Comparison of ENCODE assay signal across 8 mouse cellular contexts in the genomic region with DNA sequence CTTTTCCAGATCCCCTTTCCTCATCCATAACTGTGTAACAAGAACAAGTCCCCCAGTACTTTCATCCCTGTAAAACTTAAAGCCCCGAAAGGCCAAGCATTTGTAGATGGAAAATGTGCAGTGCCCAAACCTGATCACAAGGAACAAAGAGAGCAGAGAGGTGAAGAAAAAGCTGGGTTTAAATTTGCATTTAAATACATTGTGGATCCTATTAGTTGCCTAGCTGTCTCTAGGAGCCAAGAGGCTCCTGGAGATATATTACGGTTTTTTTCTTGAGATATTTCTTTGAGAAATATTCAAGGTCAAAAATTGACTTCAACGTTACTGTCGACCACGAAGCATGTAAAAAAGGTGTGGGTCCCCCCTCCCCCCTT. TPM values are rescaled to one million over a fixed set of nuclear protein-coding genes. Genes with fewer than 3 reads are reported as not detected.
DNase-seq lines count a peak whose midpoint lies in the region; ATAC-seq lines count a peak whose summit lies in the region.
"Had no signal": no experiment of that assay in that cellular context is flagged by ENCODE, and none has a peak within 500 bp of the region (broad histone marks: within the 10 kb centered on the region; RNA-seq: fewer than 3 reads in every experiment).

No protein-coding gene starts in this region.

- no peak overlapping the region for H3K27ac ChIP-seq in lung, embryonic 15.5 days
- peak overlapping the region; percentile 90 for H3K27ac ChIP-seq in forebrain, embryonic 13.5 days
- peak overlapping the region; percentile 78 for H3K27ac ChIP-seq in limb, embryonic 13.5 days
- no peak overlapping the region for H3K27ac ChIP-seq in stomach, embryonic 14.5 days (ENCODE audit: low read length)

- ATAC-seq in lung, embryonic 15.5 days (ENCODE audit: borderline replicate concordance, extremely low read depth, low FRiP score, low TSS enrichment), result no peak
- no peak for ATAC-seq in forebrain, embryonic 13.5 days
- no peak for ATAC-seq in limb, embryonic 13.5 days (ENCODE audit: low FRiP score, low read depth)
- ATAC-seq in stomach, embryonic 14.5 days (ENCODE audit: insufficient number of reproducible peaks, insufficient read depth, low FRiP score, low read depth), result no peak

- WGBS in lung, embryonic 15.5 days, result 45% methylated on average over 5 of the region's 5 CpGs
- WGBS in forebrain, embryonic 13.5 days, result 15% methylated on average over 5 of the region's 5 CpGs
- WGBS in limb, embryonic 13.5 days, result 27% methylated on average over 5 of the region's 5 CpGs
- 42% methylated on average over 5 of the region's 5 CpGs for WGBS in stomach, embryonic 14.5 days

- H3K4me3 ChIP-seq in lung, embryonic 15.5 days, result peak overlapping the region; percentile 91
- H3K4me3 ChIP-seq in forebrain, embryonic 13.5 days, result peak overlapping the region; percentile 96
- peak overlapping the region; percentile 82; the same call in 1 of the 2 replicates for H3K4me3 ChIP-seq in limb, embryonic 13.5 days
- H3K4me3 ChIP-seq in stomach, embryonic 14.5 days (ENCODE audit: low read depth, low read length), result peak overlapping the region; percentile 94; the same call in 1 of the 2 replicates

- H3K9me3 ChIP-seq in lung, embryonic 15.5 days, result no peaks in the 10 kb centered on the region
- H3K9me3 ChIP-seq in forebrain, embryonic 13.5 days (replicated peaks), result no peaks in the 10 kb centered on the region
- H3K9me3 ChIP-seq in limb, embryonic 13.5 days, result no peaks in the 10 kb centered on the region
- H3K9me3 ChIP-seq in stomach, embryonic 14.5 days (ENCODE audit: control insufficient read depth, low read depth, low read length), result no peaks in the 10 kb centered on the region

- DNase-seq in lung, postnatal 14 days, result no peak
- DNase-seq in adrenal gland, postnatal 36 days, result no peak
- no peak for DNase-seq in right cerebral cortex, adult 18-20 months

- peaks cover 22% of the 10 kb centered on the region for H3K4me1 ChIP-seq in lung, embryonic 15.5 days
- peaks cover 38% of the 10 kb centered on the region for H3K4me1 ChIP-seq in forebrain, embryonic 13.5 days
- H3K4me1 ChIP-seq in limb, embryonic 13.5 days, result peaks cover 33% of the 10 kb centered on the region
- peaks cover 16% of the 10 kb centered on the region for H3K4me1 ChIP-seq in stomach, embryonic 14.5 days (ENCODE audit: control insufficient read depth, insufficient read depth, low read length)

- no peaks in the 10 kb centered on the region for H3K36me3 ChIP-seq in lung, embryonic 15.5 days
- no peaks in the 10 kb centered on the region for H3K36me3 ChIP-seq in forebrain, embryonic 13.5 days (ENCODE audit: poor library complexity, severe bottlenecking)
- H3K36me3 ChIP-seq in limb, embryonic 13.5 days, result no peaks in the 10 kb centered on the region
- H3K36me3 ChIP-seq in stomach, embryonic 14.5 days (ENCODE audit: control insufficient read depth, insufficient read depth, low read length), result no peaks in the 10 kb centered on the region

- H3K4me2 ChIP-seq in lung, embryonic 15.5 days, result peak overlapping the region; percentile 48
- peak overlapping the region; percentile 47 for H3K4me2 ChIP-seq in forebrain, embryonic 13.5 days
- H3K4me2 ChIP-seq in limb, embryonic 13.5 days (replicated peaks), result peak overlapping the region; percentile 85
- H3K4me2 ChIP-seq in stomach, embryonic 14.5 days (replicated peaks; ENCODE audit: low read depth, low read length), result 0 out of 2 replicates have a peak overlapping the region, but pooled peaks have one; percentile 22

- no peaks in the 10 kb centered on the region for H3K27me3 ChIP-seq in lung, embryonic 15.5 days
- H3K27me3 ChIP-seq in forebrain, embryonic 13.5 days, result no peaks in the 10 kb centered on the region
- H3K27me3 ChIP-seq in limb, embryonic 13.5 days, result no peaks in the 10 kb centered on the region
- no peaks in the 10 kb centered on the region for H3K27me3 ChIP-seq in stomach, embryonic 14.5 days (ENCODE audit: control insufficient read depth, insufficient read depth, low read length)

- H3K9ac ChIP-seq in lung, embryonic 15.5 days, result no peak overlapping the region
- 0 out of 2 replicates have a peak overlapping the region, but pooled peaks have one; percentile 30 for H3K9ac ChIP-seq in forebrain, embryonic 13.5 days
- no peak overlapping the region for H3K9ac ChIP-seq in limb, embryonic 13.5 days
- no peak overlapping the region for H3K9ac ChIP-seq in stomach, embryonic 14.5 days (replicated peaks; ENCODE audit: low read depth, low read length)

RNA-seq across cellular contexts. Expression of gene Ncoa5, which starts 0.4 kb away (rescaled TPM):
- 67.4 and 73.8 TPM in 2 replicates for polyA plus RNA-seq in lung, embryonic 15.5 days (2015; fragmentation: Nextera tagmentation; extraction: Ambion mirVana)
- 131 and 134 TPM in 2 replicates for polyA plus RNA-seq in forebrain, embryonic 13.5 days (2015; fragmentation: Nextera tagmentation; extraction: Ambion mirVana)
- polyA plus RNA-seq in limb, embryonic 13.5 days (2015; fragmentation: Nextera tagmentation; extraction: Ambion mirVana), result 92.3 and 99.1 TPM in 2 replicates
- polyA plus RNA-seq in stomach, embryonic 14.5 days (2014; fragmentation: Nextera tagmentation; extraction: Ambion mirVana), result 53.8 and 54.3 TPM in 2 replicates
- total RNA-seq in adrenal gland, postnatal 36 days (2021), result 10 to 100 TPM; 28.9 to 36.0 TPM

RNA-seq across cellular contexts. Expression of gene Cd40, which starts 20.4 kb away (rescaled TPM):
- polyA plus RNA-seq in lung, embryonic 15.5 days (2015; fragmentation: Nextera tagmentation; extraction: Ambion mirVana), result 30.2 and 35.4 TPM in 2 replicates
- polyA plus RNA-seq in forebrain, embryonic 13.5 days (2015; fragmentation: Nextera tagmentation; extraction: Ambion mirVana), result 5.4 and 6.6 TPM in 2 replicates
- 7.5 and 8.4 TPM in 2 replicates for polyA plus RNA-seq in limb, embryonic 13.5 days (2015; fragmentation: Nextera tagmentation; extraction: Ambion mirVana)
- polyA plus RNA-seq in stomach, embryonic 14.5 days (2014; fragmentation: Nextera tagmentation; extraction: Ambion mirVana), result 8.3 and 9.7 TPM in 2 replicates
- 1 to 10 TPM; 1.7 TPM for total RNA-seq in adrenal gland, postnatal 36 days (2021)

RNA-seq across cellular contexts. Expression of gene 1700025C18Rik, which starts 55.5 kb away (rescaled TPM):
- not detected in 2 replicates for polyA plus RNA-seq in lung, embryonic 15.5 days (2015; fragmentation: Nextera tagmentation; extraction: Ambion mirVana)
- polyA plus RNA-seq in forebrain, embryonic 13.5 days (2015; fragmentation: Nextera tagmentation; extraction: Ambion mirVana), result not detected in 2 replicates
- not detected in 2 replicates for polyA plus RNA-seq in limb, embryonic 13.5 days (2015; fragmentation: Nextera tagmentation; extraction: Ambion mirVana)
- polyA plus RNA-seq in stomach, embryonic 14.5 days (2014; fragmentation: Nextera tagmentation; extraction: Ambion mirVana), result not detected in 2 replicates
- not detected for total RNA-seq in adrenal gland, postnatal 36 days (2021)
- total RNA-seq: hematopoietic stem cell, adult 5-6 weeks had no signal

Comparison
In these comparisons a context has a peak if more than half of its experiments do, and no peak if none do; other contexts are left out.
1. H3K27ac ChIP-seq: peak in forebrain, embryonic 13.5 days (single experiment) and limb, embryonic 13.5 days (single experiment); none in lung, embryonic 15.5 days (single experiment) and stomach, embryonic 14.5 days (single experiment).
2. H3K4me2 ChIP-seq: peak in every context shown above with its lines; median percentile 85 in limb, embryonic 13.5 days; 48 in lung, embryonic 15.5 days; 47 in forebrain, embryonic 13.5 days; 22 in stomach, embryonic 14.5 days.
3. Peak in every context shown above with its lines, with median percentiles within 50 percentile points of each other: H3K4me3 ChIP-seq.